10 mouse cellular contexts compared by ENCODE assay signal in the genomic region with DNA sequence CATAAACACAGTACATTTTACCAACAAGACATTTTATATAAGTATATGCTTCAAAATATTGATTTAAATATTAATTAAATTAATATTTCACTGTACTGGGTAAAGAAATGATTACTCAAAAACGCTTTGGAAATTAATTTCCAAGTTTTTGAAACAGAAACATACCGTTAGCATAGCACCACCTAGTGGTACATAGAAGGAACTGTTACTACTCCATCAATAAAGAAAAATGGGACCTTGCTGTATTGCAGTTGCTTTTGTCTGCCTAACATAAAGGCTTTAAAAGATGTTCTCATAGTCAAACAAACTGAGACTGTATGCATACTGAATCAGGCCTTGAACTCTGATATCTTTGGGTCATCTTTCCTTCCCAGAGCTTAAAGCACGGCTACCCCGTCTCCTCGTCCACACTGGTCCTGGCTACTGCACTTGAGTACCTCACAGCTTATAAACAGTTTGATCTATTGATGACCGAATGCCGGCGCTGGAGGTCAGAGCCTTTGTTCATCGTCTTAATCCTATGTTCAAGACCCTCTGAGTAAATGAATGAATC. TPM values are rescaled to one million over a fixed set of nuclear protein-coding genes. Genes with fewer than 3 reads are reported as not detected.
A peak's percentile ranks its signal among the peaks of the same experiment; 100 is the strongest.
DNase-seq lines count a peak whose midpoint lies in the region; ATAC-seq lines count a peak whose summit lies in the region.
"Had no signal": no experiment of that assay in that cellular context is flagged by ENCODE, and none has a peak within 500 bp of the region (broad histone marks: within the 10 kb centered on the region; RNA-seq: fewer than 3 reads in every experiment).

No protein-coding gene starts in this region.

- no peaks in the 10 kb centered on the region for H3K27me3 ChIP-seq in hindbrain, embryonic 14.5 days (ENCODE audit: control insufficient read depth, insufficient read depth, low read length)
- H3K27me3 ChIP-seq in hindbrain, embryonic 12.5 days = no peaks in the 10 kb centered on the region
- no peaks in the 10 kb centered on the region for H3K27me3 ChIP-seq in kidney, embryonic 14.5 days (ENCODE audit: control insufficient read depth, insufficient read depth, low read length)
- H3K27me3 ChIP-seq: heart, embryonic 13.5 days; megakaryocyte, embryonic 14.5 days had no signal

- peaks cover 32% of the 10 kb centered on the region for H3K36me3 ChIP-seq in hindbrain, embryonic 14.5 days (replicated peaks; ENCODE audit: control insufficient read depth, insufficient read depth)
- H3K36me3 ChIP-seq in hindbrain, embryonic 12.5 days = peaks cover 29% of the 10 kb centered on the region
- H3K36me3 ChIP-seq in kidney, embryonic 14.5 days (ENCODE audit: control insufficient read depth, insufficient read depth, low read length) = peaks cover 34% of the 10 kb centered on the region; the same call in 1 of the 2 replicates

- no peak for ATAC-seq in hindbrain, embryonic 14.5 days (ENCODE audit: low FRiP score)
- ATAC-seq in hindbrain, embryonic 12.5 days (ENCODE audit: low FRiP score) = no peak
- ATAC-seq in kidney, embryonic 14.5 days (ENCODE audit: low FRiP score, low TSS enrichment) = no peak

- H3K27ac ChIP-seq in hindbrain, embryonic 14.5 days = no peak overlapping the region
- no peak overlapping the region for H3K27ac ChIP-seq in hindbrain, embryonic 12.5 days
- H3K27ac ChIP-seq in kidney, embryonic 14.5 days (ENCODE audit: low read depth, low read length) = no peak overlapping the region
- H3K27ac ChIP-seq: heart, embryonic 13.5 days had no signal

- DNase-seq in hindbrain, embryonic 14.5 days (ENCODE audit: low spot score) = peak; percentile 72
- peak; percentile 42 for DNase-seq in 3134 (ENCODE audit: extremely low read depth, insufficient read length, low spot score)
- DNase-seq in ES-CJ7 (ENCODE audit: low read depth, low spot score) = peak; percentile 28
- peak; percentile 28 for DNase-seq in hindlimb bud, embryonic 11.5 days (ENCODE audit: extremely low spot score, low read depth, low spot score)
- DNase-seq in T-cell, adult 2 months (ENCODE audit: low spot score) = no peak
- DNase-seq in cerebellum, adult 9-10 months = no peak

- H3K9ac ChIP-seq in hindbrain, embryonic 14.5 days = no peak overlapping the region
- no peak overlapping the region for H3K9ac ChIP-seq in hindbrain, embryonic 12.5 days
- no peak overlapping the region for H3K9ac ChIP-seq in kidney, embryonic 14.5 days (ENCODE audit: low read depth, low read length)
- H3K9ac ChIP-seq: heart, embryonic 13.5 days had no signal

- no peak overlapping the region for H3K4me3 ChIP-seq in hindbrain, embryonic 14.5 days (replicated peaks; ENCODE audit: low read length)
- no peak overlapping the region for H3K4me3 ChIP-seq in hindbrain, embryonic 12.5 days
- no peak overlapping the region for H3K4me3 ChIP-seq in kidney, embryonic 14.5 days (ENCODE audit: low read length)
- H3K4me3 ChIP-seq: heart, embryonic 13.5 days; megakaryocyte, embryonic 14.5 days had no signal

- H3K4me1 ChIP-seq in hindbrain, embryonic 14.5 days (replicated peaks; ENCODE audit: control insufficient read depth, insufficient read depth, low read length) = 0 out of 2 replicates have a peak, but pooled peaks cover 7% of the 10 kb centered on the region
- peaks cover 7% of the 10 kb centered on the region for H3K4me1 ChIP-seq in hindbrain, embryonic 12.5 days
- H3K4me1 ChIP-seq in kidney, embryonic 14.5 days (ENCODE audit: control insufficient read depth, insufficient read depth, low read length) = peaks cover 11% of the 10 kb centered on the region; the same call in 1 of the 2 replicates

- H3K9me3 ChIP-seq in hindbrain, embryonic 14.5 days (ENCODE audit: control insufficient read depth, low read length) = no peaks in the 10 kb centered on the region
- no peaks in the 10 kb centered on the region for H3K9me3 ChIP-seq in hindbrain, embryonic 12.5 days (replicated peaks)
- no peaks in the 10 kb centered on the region for H3K9me3 ChIP-seq in kidney, embryonic 14.5 days (ENCODE audit: control insufficient read depth, low read length)
- H3K9me3 ChIP-seq: heart, embryonic 13.5 days; megakaryocyte, embryonic 14.5 days had no signal

- H3K4me2 ChIP-seq in hindbrain, embryonic 14.5 days (replicated peaks) = no peak overlapping the region
- no peak overlapping the region for H3K4me2 ChIP-seq in hindbrain, embryonic 12.5 days (replicated peaks)
- no peak overlapping the region for H3K4me2 ChIP-seq in kidney, embryonic 14.5 days (replicated peaks; ENCODE audit: low read depth, low read length)
- H3K4me2 ChIP-seq: heart, embryonic 13.5 days had no signal

- 69% methylated on average over 9 of the region's 9 CpGs for WGBS in hindbrain, embryonic 14.5 days
- 74% methylated on average over 9 of the region's 9 CpGs for WGBS in hindbrain, embryonic 12.5 days
- 71% methylated on average over 9 of the region's 9 CpGs for WGBS in kidney, embryonic 14.5 days

RNA-seq across cellular contexts. Expression of a gene that starts 15.1 kb away (rescaled TPM):
- polyA plus RNA-seq in hindbrain, embryonic 14.5 days (2014; fragmentation: Nextera tagmentation; extraction: Ambion mirVana) = 221 and 231 TPM in 2 replicates
- polyA plus RNA-seq in hindbrain, embryonic 12.5 days (2016; fragmentation: Nextera tagmentation; extraction: Ambion mirVana) = 271 and 273 TPM in 2 replicates
- polyA plus RNA-seq in kidney, embryonic 14.5 days (2014; fragmentation: Nextera tagmentation; extraction: Ambion mirVana) = 386 and 434 TPM in 2 replicates

RNA-seq across cellular contexts. Expression of a gene that starts 36.1 kb away (rescaled TPM):
- 544 and 662 TPM in 2 replicates for polyA plus RNA-seq in hindbrain, embryonic 14.5 days (2014; fragmentation: Nextera tagmentation; extraction: Ambion mirVana)
- 479 and 601 TPM in 2 replicates for polyA plus RNA-seq in hindbrain, embryonic 12.5 days (2016; fragmentation: Nextera tagmentation; extraction: Ambion mirVana)
- 1,007 and 1,462 TPM in 2 replicates for polyA plus RNA-seq in kidney, embryonic 14.5 days (2014; fragmentation: Nextera tagmentation; extraction: Ambion mirVana)

Comparison
In these comparisons a context has a peak if more than half of its experiments do, and no peak if none do; other contexts are left out.
1. DNase-seq: peak in hindbrain, embryonic 14.5 days (single experiment), 3134 (single experiment), ES-CJ7 (single experiment) and hindlimb bud, embryonic 11.5 days (single experiment); none in T-cell, adult 2 months (single experiment) and cerebellum, adult 9-10 months (single experiment).